Mouse (Mus musculus): ENCODE results near the gene Tgif1. TPM values are rescaled to one million over a fixed set of nuclear protein-coding genes. Genes with fewer than 3 reads are reported as not detected.

Gene Tgif1
- total RNA-seq, 1 experiment: 74.6 TPM

GRCm38 (mm10) chr17:70887848-70888247 lies 34.5 kb upstream of the Tgif1 start:
- peaks cover 6 to 28% of the 10 kb centered on the region in 2 experiments; a peak in 3 of 4 replicates for H3K4me1 ChIP-seq (ENCODE audit: control insufficient read depth in 2 of 2, insufficient read depth in 2 of 2, low read length in 2 of 2, poor library complexity in 1 of 2)
- no peak overlapping the region for H3K9ac ChIP-seq (ENCODE audit: insufficient read depth, low read depth, low read length, poor library complexity, severe bottlenecking)
- no peak for DNase-seq (ENCODE audit: low read depth, low spot score)
- no peaks in the 10 kb centered on the region for H3K36me3 ChIP-seq (ENCODE audit: control insufficient read depth, insufficient read depth, low read length, poor library complexity, severe bottlenecking)
- H3K4me3 ChIP-seq (ENCODE audit: insufficient read depth in 1 of 2, low read depth in 1 of 2, low read length in 2 of 2, poor library complexity in 1 of 2, severe bottlenecking in 1 of 2): no peak overlapping the region
- no peak overlapping the region for H3K27ac ChIP-seq (ENCODE audit: insufficient read depth, low read depth, low read length, poor library complexity, severe bottlenecking)
- in situ Hi-C loops (cut with MboI; ENCODE audit: low sequenced_read_pairs in 2 of 2, unreplicated experiment in 2 of 2): no loop called here
- TF ChIP-seq MAFK (IDR thresholded peaks at IDR 0.05; ENCODE audit: insufficient read depth, low read depth, low read length): no peak
- no peak for TF ChIP-seq HCFC1 (IDR thresholded peaks at IDR 0.05; ENCODE audit: borderline replicate concordance, insufficient read depth, low read length)
- no peak for TF ChIP-seq ZNF384 (IDR thresholded peaks at IDR 0.05; ENCODE audit: low read depth, low read length)
- TF ChIP-seq ZC3H11A (IDR thresholded peaks at IDR 0.05; ENCODE audit: borderline replicate concordance, low read depth, low read length): no peak
- H3K9me3 ChIP-seq (ENCODE audit: control insufficient read depth, insufficient read depth, low read depth, low read length): no peaks in the 10 kb centered on the region

- DNase-seq (ENCODE audit: low read depth, low spot score): no peak
- H3K9ac ChIP-seq (ENCODE audit: insufficient read depth, low read depth, low read length, poor library complexity, severe bottlenecking): no peak overlapping the region; the same call in 1 of the 2 replicates
- H3K36me3 ChIP-seq (ENCODE audit: control insufficient read depth, insufficient read depth, low read length, poor library complexity, severe bottlenecking): no peaks in the 10 kb centered on the region
- no peak overlapping the region for H3K4me3 ChIP-seq (ENCODE audit: insufficient read depth in 1 of 2, low read depth in 1 of 2, low read length in 2 of 2, poor library complexity in 1 of 2, severe bottlenecking in 1 of 2)
- no peak overlapping the region for H3K27ac ChIP-seq (ENCODE audit: insufficient read depth, low read depth, low read length, poor library complexity, severe bottlenecking)
- H3K9me3 ChIP-seq (ENCODE audit: control insufficient read depth, insufficient read depth, low read depth, low read length): no peaks in the 10 kb centered on the region
- TF ChIP-seq ZNF384 (IDR thresholded peaks at IDR 0.05; ENCODE audit: low read depth, low read length) (no peak), HCFC1 (IDR thresholded peaks at IDR 0.05; ENCODE audit: borderline replicate concordance, insufficient read depth, low read length) (no peak), MAFK (IDR thresholded peaks at IDR 0.05; ENCODE audit: insufficient read depth, low read depth, low read length) (no peak), CHD2 (IDR thresholded peaks at IDR 0.05; ENCODE audit: low read depth, low read length) (no peak), ZC3H11A (IDR thresholded peaks at IDR 0.05; ENCODE audit: borderline replicate concordance, low read depth, low read length) (no peak)
- in situ Hi-C loops (cut with MboI; ENCODE audit: low sequenced_read_pairs in 2 of 2, unreplicated experiment in 2 of 2): no loop called here
- peaks cover 6 to 33% of the 10 kb centered on the region in 2 experiments; a peak in 3 of 4 replicates for H3K4me1 ChIP-seq (ENCODE audit: control insufficient read depth in 2 of 2, insufficient read depth in 2 of 2, low read length in 2 of 2, poor library complexity in 1 of 2)
Observed at GRCm38 (mm10) chr17:70886641-70887391, 33.5 kb upstream of the Tgif1 start.

- H3K4me3 ChIP-seq (ENCODE audit: insufficient read depth in 1 of 2, low read depth in 1 of 2, low read length in 2 of 2, poor library complexity in 1 of 2, severe bottlenecking in 1 of 2): no peak overlapping the region
- H3K9ac ChIP-seq (ENCODE audit: insufficient read depth, low read depth, low read length, poor library complexity, severe bottlenecking): no peak overlapping the region
- no peaks in the 10 kb centered on the region for H3K9me3 ChIP-seq (ENCODE audit: control insufficient read depth, insufficient read depth, low read depth, low read length)
- no peak overlapping the region for H3K27ac ChIP-seq (ENCODE audit: insufficient read depth, low read depth, low read length, poor library complexity, severe bottlenecking)
- peaks cover 6 to 36% of the 10 kb centered on the region in 2 experiments; a peak in 3 of 4 replicates for H3K4me1 ChIP-seq (ENCODE audit: control insufficient read depth in 2 of 2, insufficient read depth in 2 of 2, low read length in 2 of 2, poor library complexity in 1 of 2)
- in situ Hi-C loops (cut with MboI; ENCODE audit: low sequenced_read_pairs in 2 of 2, unreplicated experiment in 2 of 2): no loop called here
- TF ChIP-seq ZC3H11A (IDR thresholded peaks at IDR 0.05; ENCODE audit: borderline replicate concordance, low read depth, low read length): no peak
- TF ChIP-seq HCFC1 (IDR thresholded peaks at IDR 0.05; ENCODE audit: borderline replicate concordance, insufficient read depth, low read length): no peak
- no peak for TF ChIP-seq CHD2 (IDR thresholded peaks at IDR 0.05; ENCODE audit: low read depth, low read length)
- TF ChIP-seq ZNF384 (IDR thresholded peaks at IDR 0.05; ENCODE audit: low read depth, low read length): no peak
- TF ChIP-seq MAFK (IDR thresholded peaks at IDR 0.05; ENCODE audit: insufficient read depth, low read depth, low read length): no peak
- no peaks in the 10 kb centered on the region for H3K36me3 ChIP-seq (ENCODE audit: control insufficient read depth, insufficient read depth, low read length, poor library complexity, severe bottlenecking)
- no peak for DNase-seq (ENCODE audit: low read depth, low spot score)
Observed at GRCm38 (mm10) chr17:70885868-70886267, 32.5 kb upstream of the Tgif1 start.

GRCm38 (mm10) chr17:70881934-70882333 lies 28.6 kb upstream of the Tgif1 start:
- in situ Hi-C loops (cut with MboI; ENCODE audit: low sequenced_read_pairs in 2 of 2, unreplicated experiment in 2 of 2): no loop called here

More at GRCm38 (mm10) chr17:70881934-70882333, 28.6 kb upstream of the Tgif1 start:
- no peaks in the 10 kb centered on the region for H3K36me3 ChIP-seq (ENCODE audit: control insufficient read depth, insufficient read depth, low read length, poor library complexity, severe bottlenecking)
- TF ChIP-seq ZNF384 (IDR thresholded peaks at IDR 0.05; ENCODE audit: low read depth, low read length) (no peak), CHD2 (IDR thresholded peaks at IDR 0.05; ENCODE audit: low read depth, low read length) (no peak), HCFC1 (IDR thresholded peaks at IDR 0.05; ENCODE audit: borderline replicate concordance, insufficient read depth, low read length) (no peak), MAFK (IDR thresholded peaks at IDR 0.05; ENCODE audit: insufficient read depth, low read depth, low read length) (no peak), ZC3H11A (IDR thresholded peaks at IDR 0.05; ENCODE audit: borderline replicate concordance, low read depth, low read length) (no peak)
- H3K9me3 ChIP-seq (ENCODE audit: control insufficient read depth, insufficient read depth, low read depth, low read length): no peaks in the 10 kb centered on the region
- no peak overlapping the region for H3K9ac ChIP-seq (ENCODE audit: insufficient read depth, low read depth, low read length, poor library complexity, severe bottlenecking)
- DNase-seq (ENCODE audit: low read depth, low spot score): no peak
- H3K4me3 ChIP-seq (ENCODE audit: insufficient read depth in 1 of 2, low read depth in 1 of 2, low read length in 2 of 2, poor library complexity in 1 of 2, severe bottlenecking in 1 of 2): no peak overlapping the region
- no peak overlapping the region for H3K27ac ChIP-seq (ENCODE audit: insufficient read depth, low read depth, low read length, poor library complexity, severe bottlenecking)
- peaks cover 2 to 21% of the 10 kb centered on the region in 2 experiments; a peak in 3 of 4 replicates for H3K4me1 ChIP-seq (ENCODE audit: control insufficient read depth in 2 of 2, insufficient read depth in 2 of 2, low read length in 2 of 2, poor library complexity in 1 of 2)
